Mouse (Mus musculus) ovary, adult 2 months (tissue): ENCODE data around the gene Gm12790. TPM values are rescaled to one million over a fixed set of nuclear protein-coding genes. Genes with fewer than 3 reads are reported as not detected.

Experiments used
- polyA plus RNA-seq: library from polyadenylated mRNA; depleted of rRNA; stranded (reverse); fragments of >200 nt; gene quantifications from 2 replicates; pipeline ENCODE4 v1.2.3, GENCODE M21; 2012; rRNA removed

Gene Gm12790
- not detected in 2 replicates for polyA plus RNA-seq

GRCm38 (mm10) chr4:101980949-101981348 lies at the start of gene Gm12790:
Gene Gm12790 (minus strand): TSS chr4:101981049.

GRCm38 (mm10) chr4:101986326-101986725 lies 5.5 kb upstream of the Gm12790 start, which contains the start of gene Gm12789:
Gene Gm12789 (plus strand): TSS chr4:101986626.

GRCm38 (mm10) chr4:101940107-101940506 lies 40.7 kb downstream of the Gm12790 start, which contains the start of gene Gm12794:
Gene Gm12794 (plus strand): TSS chr4:101940407.

Other genes with a start within 250 kb of the Gm12790 start
- gene B020004J07Rik, start 137.0 kb downstream of the Gm12790 start, polyA plus RNA-seq = not detected in 2 replicates
- gene C130073F10Rik, start 87.3 kb downstream of the Gm12790 start, polyA plus RNA-seq = not detected in 2 replicates
- gene Gm12800, start 71.9 kb downstream of the Gm12790 start, polyA plus RNA-seq = not detected in 2 replicates
- not detected in 2 replicates for gene Gm12794, start 40.6 kb downstream of the Gm12790 start, polyA plus RNA-seq
- not detected in 2 replicates for gene Gm12789, start 5.6 kb upstream of the Gm12790 start, polyA plus RNA-seq
- 3.3 and 3.5 TPM in 2 replicates for gene Pde4b, start 106.5 kb upstream of the Gm12790 start, polyA plus RNA-seq